Mouse (Mus musculus): ENCODE measurements at regions not wholly inside any gene's neighbourhood (a gene's known extent, or its start where the extent isn't known, plus 50 kb on each side); places are given as distances from the start of the nearest gene placed in this dataset.

- ATAC-seq (ENCODE audit: low FRiP score) = no peak
- WGBS = 59% methylated on average over 1 of the region's 1 CpGs
These were observed 259.6 kb downstream of the Ndufa4 start for GRCm38 (mm10) chr6:11647651-11648050.

GRCm38 (mm10) chr6:11613331-11613730 lies 294.0 kb downstream of the Ndufa4 start:
- no peak for ATAC-seq (ENCODE audit: low FRiP score)
- 76% methylated on average over 4 of the region's 4 CpGs for WGBS
- H3K36me3 ChIP-seq = no peaks in the 10 kb centered on the region

More at GRCm38 (mm10) chr6:11647651-11648050, 259.6 kb downstream of the Ndufa4 start:
- H3K4me2 ChIP-seq = no peak overlapping the region
- H3K4me3 ChIP-seq = no peak overlapping the region
- H3K36me3 ChIP-seq = no peaks in the 10 kb centered on the region
- H3K27me3 ChIP-seq = no peaks in the 10 kb centered on the region
- no peak overlapping the region for H3K9ac ChIP-seq
- no peaks in the 10 kb centered on the region for H3K4me1 ChIP-seq (replicated peaks)
- no peaks in the 10 kb centered on the region for H3K9me3 ChIP-seq
- no peak overlapping the region for H3K27ac ChIP-seq

GRCm38 (mm10) chr6:11608214-11608613 lies 299.1 kb downstream of the Ndufa4 start:
- Histone ChIP-seq H3K9ac (no peak overlapping the region), H3K36me3 (no peaks in the 10 kb centered on the region), H3K4me3 (no peak overlapping the region), H3K4me1 (replicated peaks) (no peaks in the 10 kb centered on the region), H3K4me2 (no peak overlapping the region), H3K27me3 (no peaks in the 10 kb centered on the region), H3K27ac (no peak overlapping the region), H3K9me3 (no peaks in the 10 kb centered on the region)
- ATAC-seq (ENCODE audit: low FRiP score) = no peak

More at GRCm38 (mm10) chr6:11613331-11613730, 294.0 kb downstream of the Ndufa4 start:
- no peaks in the 10 kb centered on the region for H3K27me3 ChIP-seq
- no peak overlapping the region for H3K4me3 ChIP-seq
- H3K4me1 ChIP-seq (replicated peaks) = no peaks in the 10 kb centered on the region
- H3K9ac ChIP-seq = no peak overlapping the region
- no peak overlapping the region for H3K4me2 ChIP-seq
- H3K9me3 ChIP-seq = no peaks in the 10 kb centered on the region
- no peak overlapping the region for H3K27ac ChIP-seq

DNA sequence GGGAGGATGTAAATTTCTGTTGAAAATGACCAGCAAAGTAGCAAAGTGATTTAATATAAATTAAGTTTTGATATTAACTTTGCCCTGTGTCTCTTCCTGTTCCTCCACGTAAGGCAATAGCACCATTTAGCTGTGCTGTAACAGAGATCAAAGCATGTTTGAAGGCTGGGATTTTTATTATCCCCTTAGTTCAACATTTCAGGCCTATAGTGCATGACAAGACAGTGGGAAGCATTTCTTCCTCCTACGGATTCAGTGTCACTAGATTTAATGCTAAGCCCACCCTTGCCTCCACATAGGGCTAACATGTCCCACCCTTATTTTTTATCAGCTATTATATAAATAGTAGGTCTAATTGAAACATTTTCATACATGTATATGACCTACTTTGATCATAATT lies 299.6 kb downstream of the Ndufa4 start:
- Histone ChIP-seq H3K4me1 (replicated peaks) (no peaks in the 10 kb centered on the region), H3K9ac (no peak overlapping the region), H3K36me3 (no peaks in the 10 kb centered on the region), H3K27ac (no peak overlapping the region), H3K27me3 (no peaks in the 10 kb centered on the region), H3K4me2 (no peak overlapping the region), H3K9me3 (no peaks in the 10 kb centered on the region), H3K4me3 (no peak overlapping the region)
- no peak for ATAC-seq (ENCODE audit: low FRiP score)
- 74% methylated on average over 2 of the region's 2 CpGs for WGBS

DNA sequence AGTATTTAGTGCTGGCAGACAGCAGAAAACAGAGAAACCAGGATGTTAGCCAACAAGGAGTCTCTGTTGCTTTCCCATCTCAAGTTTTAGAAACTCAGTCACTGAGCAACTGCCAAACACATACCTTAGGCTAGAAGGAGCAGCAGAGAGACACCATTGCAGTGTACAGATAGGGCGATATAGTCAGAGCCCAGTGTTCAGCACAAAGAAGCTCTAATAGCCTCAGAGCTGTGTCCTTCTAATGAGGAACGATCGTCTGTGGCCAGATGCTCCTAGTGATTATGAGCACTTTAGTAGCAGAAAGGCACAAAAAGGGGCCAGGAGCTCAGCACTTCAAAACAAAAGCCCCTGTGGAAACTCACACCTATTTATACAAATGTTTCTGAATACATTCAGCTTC lies 301.2 kb downstream of the Ndufa4 start:
- Histone ChIP-seq H3K9ac (no peak overlapping the region), H3K4me1 (replicated peaks) (no peaks in the 10 kb centered on the region), H3K9me3 (no peaks in the 10 kb centered on the region), H3K36me3 (no peaks in the 10 kb centered on the region), H3K27me3 (no peaks in the 10 kb centered on the region), H3K27ac (no peak overlapping the region), H3K4me3 (no peak overlapping the region), H3K4me2 (no peak overlapping the region)
- WGBS = 73% methylated on average over 3 of the region's 3 CpGs
- ATAC-seq (ENCODE audit: low FRiP score) = no peak

DNA sequence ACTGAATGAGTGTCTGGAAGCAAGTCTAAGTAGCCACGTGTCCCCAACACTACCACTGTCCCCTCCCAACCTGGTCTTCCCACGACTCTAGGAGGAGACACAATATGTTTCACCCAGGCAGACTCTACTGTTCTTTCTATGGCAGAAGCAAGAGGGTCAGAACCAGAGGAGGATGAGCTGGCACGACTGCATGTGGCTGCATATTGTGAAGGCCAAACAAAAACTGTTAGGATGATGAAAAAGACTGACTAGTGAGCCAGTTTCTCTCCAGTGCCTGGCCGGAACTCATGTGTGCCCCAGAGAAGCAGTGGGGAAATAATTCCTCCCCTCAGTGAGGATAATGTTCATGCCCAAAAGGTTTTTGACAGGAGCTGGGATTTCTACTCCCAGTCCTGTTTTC lies 301.8 kb downstream of the Ndufa4 start:
- ATAC-seq (ENCODE audit: low FRiP score) = no peak
- H3K4me2 ChIP-seq = no peak overlapping the region
- no peaks in the 10 kb centered on the region for H3K36me3 ChIP-seq
- no peak overlapping the region for H3K27ac ChIP-seq
- WGBS = 70% methylated on average over 4 of the region's 4 CpGs
- H3K9me3 ChIP-seq = no peaks in the 10 kb centered on the region
- no peak overlapping the region for H3K9ac ChIP-seq
- no peaks in the 10 kb centered on the region for H3K4me1 ChIP-seq (replicated peaks)
- no peak overlapping the region for H3K4me3 ChIP-seq
- H3K27me3 ChIP-seq = no peaks in the 10 kb centered on the region

- H3K27ac ChIP-seq = no peak overlapping the region
- H3K27me3 ChIP-seq = no peaks in the 10 kb centered on the region
- H3K9me3 ChIP-seq = no peaks in the 10 kb centered on the region
- no peak overlapping the region for H3K4me3 ChIP-seq
- H3K4me1 ChIP-seq (replicated peaks) = no peaks in the 10 kb centered on the region
- no peak overlapping the region for H3K4me2 ChIP-seq
- 60% methylated on average over 2 of the region's 2 CpGs for WGBS
- no peaks in the 10 kb centered on the region for H3K36me3 ChIP-seq
- H3K9ac ChIP-seq = no peak overlapping the region
- no peak for ATAC-seq (ENCODE audit: low FRiP score)
These were observed 312.4 kb downstream of the Ndufa4 start for GRCm38 (mm10) chr6:11594936-11595335.

- Histone ChIP-seq H3K27ac (no peak overlapping the region), H3K9me3 (no peaks in the 10 kb centered on the region), H3K27me3 (no peaks in the 10 kb centered on the region), H3K4me1 (replicated peaks) (no peaks in the 10 kb centered on the region), H3K36me3 (no peaks in the 10 kb centered on the region), H3K4me3 (no peak overlapping the region), H3K4me2 (no peak overlapping the region), H3K9ac (no peak overlapping the region)
- peak; percentile 59; the same call in 1 of the 2 replicates for ATAC-seq (ENCODE audit: low FRiP score)
- WGBS = 77% methylated on average over 14 of the region's 14 CpGs
These were observed 313.6 kb downstream of the Ndufa4 start for GRCm38 (mm10) chr6:11593583-11594271.

DNA sequence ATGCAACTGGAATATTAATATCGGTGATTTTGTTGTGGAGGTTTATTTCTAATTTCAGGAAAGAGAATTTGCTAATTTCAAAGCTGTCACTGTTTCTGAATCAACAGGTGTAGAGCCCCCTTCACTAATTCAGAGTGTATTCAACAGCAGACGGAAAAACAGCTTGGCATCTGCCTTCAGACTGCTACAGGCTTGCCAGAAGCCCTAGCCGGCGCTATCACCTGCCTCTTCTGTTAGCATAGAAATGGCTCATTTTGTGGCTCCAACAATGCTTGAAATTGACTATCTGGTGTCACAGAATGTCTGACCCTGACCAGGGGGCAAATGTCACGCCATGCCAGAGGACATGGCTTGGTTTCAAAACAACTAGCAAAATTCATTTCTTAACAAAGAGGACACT lies 331.2 kb downstream of the Ndufa4 start:
- H3K9ac ChIP-seq = no peak overlapping the region
- 82% methylated on average over 5 of the region's 5 CpGs for WGBS
- no peak overlapping the region for H3K27ac ChIP-seq
- H3K4me2 ChIP-seq = no peak overlapping the region
- H3K4me1 ChIP-seq (replicated peaks) = no peaks in the 10 kb centered on the region
- no peak for ATAC-seq (ENCODE audit: low FRiP score)
- H3K36me3 ChIP-seq = no peaks in the 10 kb centered on the region
- no peaks in the 10 kb centered on the region for H3K9me3 ChIP-seq
- no peaks in the 10 kb centered on the region for H3K27me3 ChIP-seq
- H3K4me3 ChIP-seq = no peak overlapping the region

DNA sequence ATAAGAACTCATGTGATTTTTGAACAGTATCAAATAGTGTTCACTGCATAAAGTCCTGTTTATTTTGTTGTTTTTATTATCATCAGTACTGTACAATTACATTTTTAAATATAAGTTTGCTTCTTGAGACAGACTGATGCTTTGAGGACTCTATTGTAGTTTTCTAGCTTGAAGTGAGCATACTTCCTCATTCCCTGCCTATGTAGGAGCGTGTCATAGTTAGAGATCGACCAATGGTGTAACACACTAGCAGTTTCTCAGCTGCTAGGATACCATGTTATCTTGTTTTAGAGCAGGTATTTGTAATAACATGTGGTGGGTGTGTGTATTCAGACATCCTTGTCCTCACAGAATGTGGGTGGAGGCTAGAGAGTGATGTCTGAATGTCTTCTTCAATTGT lies 342.1 kb downstream of the Ndufa4 start:
- Histone ChIP-seq H3K4me3 (no peak overlapping the region), H3K27ac (no peak overlapping the region), H3K9me3 (no peaks in the 10 kb centered on the region), H3K27me3 (no peaks in the 10 kb centered on the region), H3K4me1 (replicated peaks) (no peaks in the 10 kb centered on the region), H3K36me3 (no peaks in the 10 kb centered on the region), H3K4me2 (no peak overlapping the region), H3K9ac (no peak overlapping the region)
- ATAC-seq (ENCODE audit: low FRiP score) = no peak
- WGBS = 91% methylated on average over 2 of the region's 2 CpGs

DNA sequence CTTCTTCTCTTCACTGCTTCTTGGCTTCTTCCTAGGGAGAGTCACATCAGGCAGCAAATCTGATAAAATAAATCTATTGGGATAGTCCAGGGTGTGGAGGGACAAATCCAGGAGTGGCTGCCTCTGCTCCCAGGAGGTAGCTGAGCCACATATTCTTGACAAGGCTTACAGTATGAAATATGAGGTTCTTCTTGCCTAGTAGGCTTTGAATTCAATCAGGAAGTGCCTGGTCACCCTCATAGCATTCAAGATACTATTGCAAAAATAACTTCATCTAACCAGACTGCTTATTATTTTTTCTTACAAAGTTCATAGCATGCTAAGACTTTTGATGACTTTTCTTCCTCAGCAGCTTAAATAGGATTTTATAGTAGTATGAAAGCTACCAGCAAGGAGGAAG lies 356.8 kb downstream of the Ndufa4 start:
- Histone ChIP-seq H3K4me1 (replicated peaks) (no peaks in the 10 kb centered on the region), H3K4me2 (no peak overlapping the region), H3K27ac (no peak overlapping the region), H3K9me3 (no peaks in the 10 kb centered on the region), H3K9ac (no peak overlapping the region), H3K4me3 (no peak overlapping the region), H3K27me3 (no peaks in the 10 kb centered on the region), H3K36me3 (no peaks in the 10 kb centered on the region)
- no peak for ATAC-seq (ENCODE audit: low FRiP score)

DNA sequence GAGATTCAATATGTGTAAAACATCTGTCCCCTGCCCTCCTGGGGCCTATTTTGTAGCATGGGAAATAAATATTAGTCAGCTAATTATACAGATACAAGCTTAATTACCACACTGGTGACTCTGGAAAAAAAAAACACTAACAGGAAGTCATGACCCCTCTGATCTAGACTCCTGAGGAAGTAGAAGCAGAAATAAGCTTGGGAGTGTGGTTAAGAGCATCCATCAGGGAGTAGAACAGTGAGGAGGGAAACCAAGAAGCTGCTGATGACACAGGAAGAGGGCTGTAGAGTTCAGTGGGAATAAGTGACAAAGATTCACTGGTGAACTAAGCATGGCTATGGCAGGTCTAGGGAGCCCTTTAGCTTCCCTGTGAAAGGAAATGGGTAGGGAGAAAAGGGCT lies 360.0 kb downstream of the Ndufa4 start:
- no peaks in the 10 kb centered on the region for H3K36me3 ChIP-seq
- no peak for ATAC-seq (ENCODE audit: low FRiP score)
- H3K9ac ChIP-seq = no peak overlapping the region
- no peak overlapping the region for H3K27ac ChIP-seq
- H3K4me1 ChIP-seq (replicated peaks) = no peaks in the 10 kb centered on the region
- H3K4me3 ChIP-seq = no peak overlapping the region
- no peaks in the 10 kb centered on the region for H3K27me3 ChIP-seq
- H3K9me3 ChIP-seq = no peaks in the 10 kb centered on the region
- no peak overlapping the region for H3K4me2 ChIP-seq
